Mouse (Mus musculus) frontal cortex, adult (tissue): ENCODE measurements around the gene Tpm1.

Experiments used
- ATAC-seq: cut with Nextera tagmentation; 2 replicates; pipeline ENCODE4 v1.9.2; 2017; ENCODE audit warnings: mild to moderate bottlenecking, moderate library complexity, mixed read lengths; ENCODE audit not compliant: low TSS enrichment

The Tpm1 gene

DNA sequence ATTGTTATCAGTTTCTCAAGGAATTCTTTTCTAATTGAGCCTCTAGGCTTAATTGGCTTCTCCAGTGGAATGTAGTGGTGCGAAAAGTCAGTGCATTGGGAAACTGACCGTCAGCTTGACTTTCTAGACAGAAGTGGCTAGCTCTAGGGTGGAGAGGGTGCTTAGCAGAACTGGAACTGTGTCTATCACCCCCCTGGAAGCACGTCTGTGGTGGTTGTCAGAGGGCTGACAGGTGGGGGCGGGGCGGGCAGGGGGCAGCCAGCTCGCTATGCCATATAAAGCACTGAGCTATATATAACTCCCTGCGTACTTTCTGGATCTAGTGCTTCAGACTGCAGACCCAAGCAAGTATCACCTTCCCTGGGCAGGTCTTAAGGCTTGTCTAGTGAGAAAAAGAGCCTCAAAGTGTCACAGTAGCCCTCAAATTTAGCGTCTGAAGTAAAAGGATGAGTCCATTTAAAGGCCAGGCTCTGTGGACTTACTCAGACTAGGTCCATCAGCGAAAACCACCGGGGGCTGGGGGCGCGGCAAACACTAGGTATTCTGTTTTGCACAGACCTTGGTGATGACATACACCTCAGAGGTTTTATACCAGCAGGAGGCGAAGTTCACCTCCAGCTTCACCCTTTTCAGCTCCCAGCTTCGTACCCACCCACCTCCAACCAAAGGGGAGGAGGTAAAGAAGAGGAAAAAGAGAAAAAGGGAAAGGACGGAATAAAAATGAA is 2.2 kb downstream of the Tpm1 start:
- ATAC-seq: no peak

- ATAC-seq: no peak
Measured at GRCm38 (mm10) chr9:67045966-67046602, 3.1 kb downstream of the Tpm1 start.

DNA sequence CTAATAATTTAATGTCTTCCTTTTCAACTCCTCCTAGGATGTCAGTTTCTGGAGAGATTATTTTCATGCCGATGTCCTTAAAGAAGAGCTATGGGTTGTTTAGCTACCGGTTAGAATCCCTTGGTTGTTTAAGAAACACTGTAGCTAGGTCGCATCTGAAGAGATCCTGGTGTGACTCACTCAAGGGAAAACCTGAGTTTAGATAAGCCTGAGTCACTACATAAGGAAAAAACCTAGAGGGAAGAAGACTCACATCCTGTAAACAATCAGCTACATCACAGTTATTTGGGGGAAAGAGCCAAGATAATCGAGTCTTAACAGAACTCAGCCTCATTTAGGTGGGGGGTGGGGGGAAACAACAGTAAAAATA is 3.9 kb downstream of the Tpm1 start:
- no peak for ATAC-seq

DNA sequence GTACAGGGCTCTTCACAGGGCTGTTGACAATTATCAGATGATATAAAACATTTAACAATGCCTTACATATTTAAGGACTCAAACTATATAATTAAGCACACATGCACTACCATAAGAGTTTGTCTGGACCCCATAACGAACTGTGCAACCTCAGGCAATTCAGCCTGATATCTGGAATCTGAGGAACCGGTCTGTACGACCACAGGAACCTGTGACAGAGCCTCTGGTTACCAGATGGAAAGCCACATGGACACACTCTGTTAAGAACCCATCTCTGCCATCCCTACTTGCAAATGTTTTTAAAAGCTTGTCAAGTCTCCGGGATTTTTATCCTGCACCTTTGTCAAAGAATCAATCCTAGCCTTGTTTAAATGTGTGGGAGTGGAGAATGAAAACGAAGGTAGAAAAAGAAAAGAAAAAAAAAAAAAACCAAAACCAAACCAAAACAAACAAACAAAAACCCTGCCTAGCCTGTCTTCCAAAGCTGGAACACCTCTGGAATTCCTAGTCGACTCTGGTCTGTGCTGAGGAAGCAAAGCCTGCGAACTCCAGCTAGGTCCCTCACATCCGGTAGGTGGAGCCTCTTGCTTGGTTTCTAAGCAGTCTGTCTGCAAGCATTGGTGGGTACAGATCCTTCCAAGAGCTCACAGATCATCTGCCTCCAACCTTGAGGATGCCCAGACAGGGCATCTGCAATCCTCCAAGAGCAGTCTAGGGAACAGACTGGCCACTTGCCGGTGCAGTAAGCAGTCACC is 4.5 kb downstream of the Tpm1 start:
- peak; percentile 51 for ATAC-seq

- peak; percentile 74 for ATAC-seq
Measured at GRCm38 (mm10) chr9:67043231-67044199, 5.7 kb downstream of the Tpm1 start.

DNA sequence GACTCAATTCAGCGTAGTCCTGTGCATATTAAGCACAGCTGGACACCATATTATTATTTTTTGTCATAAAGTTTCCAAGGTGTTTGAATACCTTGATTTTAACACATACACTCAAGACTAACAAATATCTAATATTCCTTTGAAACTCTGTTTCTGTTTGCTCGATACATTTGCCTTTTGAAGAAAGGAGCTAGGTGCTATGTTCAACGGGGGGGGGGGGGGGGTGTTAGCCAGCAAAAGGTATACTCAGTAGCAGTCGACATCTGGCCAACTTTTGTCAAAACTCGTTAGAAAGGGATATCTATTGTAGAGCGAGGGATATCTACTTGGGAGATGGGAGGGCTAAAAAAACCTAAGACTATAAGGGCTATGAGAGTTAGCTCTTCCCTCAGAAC is 6.4 kb downstream of the Tpm1 start:
- no peak for ATAC-seq

GRCm38 (mm10) chr9:67041840-67042812 is 7.1 kb downstream of the Tpm1 start:
- no peak for ATAC-seq

DNA sequence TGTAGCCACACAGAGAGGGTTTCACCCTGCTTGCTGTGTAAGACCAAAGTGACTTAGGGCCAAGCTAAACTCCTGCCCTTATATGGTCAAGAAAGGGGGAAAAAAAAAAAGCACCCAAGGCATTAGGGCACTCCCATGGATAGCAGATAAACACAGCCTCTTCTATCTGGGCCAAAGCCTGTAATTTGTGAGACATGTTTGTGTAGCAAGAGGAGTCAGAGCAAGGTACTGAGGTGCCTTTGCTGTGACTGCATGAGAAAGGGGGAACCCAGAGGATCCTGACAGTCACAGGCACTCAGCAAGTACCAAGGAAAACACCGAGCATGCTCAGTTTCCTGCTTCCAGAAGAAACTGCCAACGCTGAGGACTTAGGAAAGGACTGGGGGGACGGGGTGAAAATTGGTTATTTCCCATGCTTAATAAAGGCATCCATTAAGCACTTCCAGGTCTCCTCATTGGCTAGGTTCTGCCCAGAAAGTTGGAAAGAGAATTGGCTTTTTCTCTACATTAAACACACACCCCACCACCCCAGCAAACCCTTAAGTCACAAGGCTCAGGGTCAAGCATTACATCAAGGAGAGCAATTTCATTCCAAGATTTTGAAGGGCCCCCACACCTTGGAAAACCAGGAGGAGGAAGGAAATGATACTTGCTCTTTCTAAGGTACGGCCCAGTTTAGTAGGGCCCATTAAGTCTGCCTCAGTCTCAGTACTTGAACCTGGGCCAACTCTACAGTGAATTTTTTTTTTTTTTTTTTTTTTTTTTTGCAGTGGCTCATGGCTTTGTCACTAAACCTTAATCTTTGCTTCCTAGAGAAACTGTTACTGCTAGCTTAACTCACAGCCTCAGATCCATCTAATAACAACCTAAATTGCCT is 8.0 kb downstream of the Tpm1 start:
- no peak for ATAC-seq

GRCm38 (mm10) chr9:67039867-67040266 is 9.3 kb downstream of the Tpm1 start:
- no peak for ATAC-seq

DNA sequence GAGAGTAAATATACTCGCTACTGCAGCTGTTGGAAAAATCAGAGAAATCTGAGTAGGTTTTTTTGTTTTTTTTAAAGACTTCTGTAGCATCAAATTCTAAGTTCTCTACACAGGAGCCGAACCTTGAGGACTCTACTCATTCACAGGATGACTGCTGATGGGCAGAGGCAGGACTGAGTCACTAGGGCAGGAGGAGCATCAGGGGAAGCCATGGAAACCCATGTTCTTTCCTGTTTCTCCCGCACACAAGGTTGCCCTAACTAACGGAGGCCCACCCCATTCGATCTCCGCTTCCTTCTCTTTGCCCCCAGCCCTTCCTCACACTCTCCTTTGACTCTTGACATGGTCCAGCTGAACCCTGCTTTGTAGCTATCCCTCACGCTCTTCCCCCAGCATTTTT is 10.5 kb downstream of the Tpm1 start:
- ATAC-seq: no peak

DNA sequence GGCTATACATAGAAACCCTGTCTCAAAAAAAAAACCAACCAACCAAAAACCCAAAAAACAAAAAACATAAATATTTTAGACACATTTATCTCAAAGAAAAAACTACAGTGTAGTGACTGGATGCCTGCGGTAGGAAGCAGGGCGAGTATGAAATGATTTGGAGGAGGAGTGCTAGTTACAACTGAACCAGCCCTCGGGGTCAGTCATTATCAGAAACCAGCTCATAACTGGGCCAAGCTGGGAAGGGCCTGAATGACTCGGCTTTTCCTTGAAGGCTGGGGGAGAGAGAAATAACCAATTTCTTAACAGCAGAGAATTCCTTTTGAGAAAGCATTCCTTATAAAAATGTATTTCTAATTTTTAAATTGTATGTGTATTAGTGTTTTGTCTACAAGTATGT is 11.5 kb downstream of the Tpm1 start:
- no peak for ATAC-seq

- no peak for ATAC-seq
Measured at GRCm38 (mm10) chr9:67036527-67037118, 12.6 kb downstream of the Tpm1 start.

DNA sequence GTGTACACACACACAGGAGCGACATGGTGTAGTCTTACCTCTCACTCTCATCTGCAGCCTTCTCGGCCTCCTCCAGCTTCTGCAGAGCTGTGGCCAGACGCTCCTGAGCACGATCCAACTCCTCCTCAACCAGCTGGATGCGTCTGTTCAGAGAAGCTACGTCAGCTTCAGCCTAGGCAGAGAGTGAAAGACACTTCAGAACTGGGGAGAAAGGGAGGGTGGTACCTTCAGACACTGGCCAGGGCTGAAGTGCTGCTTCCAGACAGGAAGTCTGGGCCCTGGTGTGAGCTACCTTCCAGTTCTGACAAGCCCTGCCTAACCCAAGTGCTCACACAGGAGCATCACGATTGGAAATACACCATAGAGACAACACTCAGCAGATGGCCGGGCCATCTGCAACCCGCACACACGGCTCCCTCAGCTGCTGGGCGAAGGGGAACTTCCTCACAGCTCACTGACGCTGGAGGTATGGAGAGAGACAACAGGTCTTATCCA is 13.2 kb downstream of the Tpm1 start:
- ATAC-seq: peak; percentile 89

GRCm38 (mm10) chr9:67034677-67035076 is 14.5 kb downstream of the Tpm1 start:
- ATAC-seq: no peak

DNA sequence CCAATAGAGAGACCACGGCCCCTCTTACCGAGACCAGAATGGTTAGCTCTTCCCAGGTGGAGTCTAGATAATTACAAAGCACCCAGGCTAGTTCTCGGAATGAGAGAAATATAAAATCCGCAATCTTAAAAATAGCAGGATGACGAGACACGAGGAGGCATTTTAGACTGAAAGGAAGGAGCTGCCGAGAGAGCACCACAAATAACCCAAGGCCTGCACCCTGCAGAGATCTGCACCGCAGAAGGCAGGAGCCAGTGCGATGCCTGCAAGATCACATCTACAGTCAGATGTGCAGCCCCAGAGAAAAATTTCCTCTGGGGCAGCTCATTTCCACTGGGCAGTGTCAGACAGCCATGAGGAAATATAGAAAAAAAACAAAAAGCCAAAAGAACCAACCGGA is 16.2 kb downstream of the Tpm1 start:
- ATAC-seq: peak; percentile 53; the same call in 1 of the 2 replicates

DNA sequence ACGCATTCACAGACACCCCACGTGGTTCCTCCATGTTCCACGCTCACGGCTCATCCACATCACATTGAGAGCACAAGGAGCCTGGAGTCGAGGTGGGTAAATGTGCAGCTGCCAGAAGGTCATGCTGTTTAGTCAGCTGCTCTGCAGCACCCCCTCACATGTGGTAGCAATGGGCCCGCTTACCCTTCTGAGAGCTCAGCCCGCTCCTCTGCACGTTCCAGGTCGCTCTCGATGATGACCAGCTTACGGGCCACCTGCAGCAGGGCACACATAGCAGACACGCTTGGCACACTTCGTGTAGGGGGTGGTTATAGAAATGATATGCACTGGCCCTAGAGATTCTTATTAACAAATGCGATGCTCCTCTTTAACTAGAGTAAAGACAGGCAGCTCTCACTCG is 16.6 kb downstream of the Tpm1 start:
- no peak for ATAC-seq

DNA sequence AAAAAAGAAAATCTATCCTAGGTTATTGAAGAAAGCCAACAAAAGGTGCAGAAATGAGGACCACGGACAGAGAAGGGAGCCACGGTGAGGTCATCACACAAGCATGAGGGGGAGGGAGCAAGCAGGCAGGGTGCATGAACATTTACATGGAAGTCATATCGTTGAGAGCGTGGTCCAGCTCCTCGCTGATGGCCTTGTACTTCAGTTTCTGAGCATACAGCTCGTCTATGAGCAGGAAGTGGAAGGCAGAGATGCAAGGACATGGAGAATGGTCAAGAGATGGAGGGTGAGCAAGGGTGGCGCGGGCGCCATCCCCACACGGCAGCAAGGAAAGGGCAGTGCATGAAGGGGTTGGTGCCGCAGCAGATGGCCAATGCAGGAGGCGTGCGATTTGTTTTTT is 19.7 kb downstream of the Tpm1 start:
- ATAC-seq: no peak

GRCm38 (mm10) chr9:67028929-67029328 is 20.3 kb downstream of the Tpm1 start:
- no peak for ATAC-seq

GRCm38 (mm10) chr9:67028133-67028724 is 21.0 kb downstream of the Tpm1 start:
- ATAC-seq: no peak
